Mouse (Mus musculus) induced T-regulatory cell, adult 2 months (primary cell): ENCODE measurements around the gene B230104I21Rik.

ENCODE experiments used
- DNase-seq: peaks from one replicate; pipeline ENCODE4 v3.0.0-alpha.2; 2012; ENCODE audit warnings: low read depth

B230104I21Rik gene

GRCm38 (mm10) chr4:154393196-154394122, 57.5 kb downstream of the B230104I21Rik start:
- no peak for DNase-seq

DNA sequence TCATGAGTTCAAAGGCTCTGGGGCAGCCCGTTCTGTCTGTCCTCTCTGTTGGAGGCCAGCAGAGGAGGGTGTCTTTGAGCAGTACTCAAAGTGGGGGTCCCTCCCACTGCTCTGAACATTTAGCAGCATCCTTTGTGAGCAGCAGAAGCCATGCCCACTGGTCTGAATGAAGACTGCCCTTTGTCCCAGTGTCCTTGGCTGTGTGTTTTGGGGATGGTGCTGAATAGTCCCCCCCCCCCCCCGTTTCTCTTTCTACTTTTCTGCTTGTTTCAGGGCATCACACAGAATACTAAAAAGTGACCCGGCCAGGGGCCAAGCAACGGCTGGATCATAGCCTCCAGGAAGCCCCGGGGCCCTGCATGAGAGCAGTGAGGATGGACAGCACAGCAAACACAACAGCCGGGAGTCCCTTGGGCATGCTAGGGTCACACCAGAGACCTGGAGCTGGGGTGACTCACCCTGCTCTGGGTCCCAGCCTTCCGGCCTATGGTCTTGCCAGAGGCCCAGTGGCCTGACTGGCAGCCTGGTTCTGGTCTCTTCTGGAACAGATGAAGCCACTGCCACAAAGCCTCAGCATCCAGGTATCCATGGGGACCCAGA, 58.3 kb downstream of the B230104I21Rik start:
- no peak for DNase-seq

DNA sequence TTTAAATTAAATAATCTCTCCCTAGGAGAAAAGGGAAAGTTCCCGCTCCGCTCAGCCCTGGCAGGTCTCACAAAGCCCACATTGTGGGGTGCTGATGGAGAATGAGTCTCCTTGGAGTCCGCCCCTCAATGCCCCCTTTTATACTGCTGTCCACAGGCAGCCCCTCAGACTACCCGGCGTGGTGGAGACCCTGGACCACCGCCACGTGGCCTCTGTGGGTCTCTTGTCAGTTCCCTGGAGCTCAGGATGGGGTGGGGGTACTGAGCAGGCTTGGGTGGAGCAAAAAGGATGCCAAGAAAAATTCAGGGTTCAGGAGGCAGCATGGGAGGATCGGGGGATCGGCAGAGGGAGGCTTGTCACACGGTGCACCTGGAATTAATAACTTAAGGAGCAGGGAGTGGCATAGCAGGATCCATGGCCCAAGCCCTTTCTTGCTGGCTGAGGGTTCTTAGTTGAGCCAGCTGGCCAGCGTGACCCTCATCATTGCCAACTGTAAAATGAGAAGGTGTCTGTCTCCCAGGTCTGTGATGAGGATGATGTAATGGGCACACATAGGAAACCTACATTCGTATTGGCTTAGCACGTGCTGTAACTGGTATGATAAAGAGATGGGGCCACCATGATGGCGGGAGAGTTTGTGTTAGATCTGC, 60.9 kb downstream of the B230104I21Rik start:
- DNase-seq, result no peak
